Mouse (Mus musculus): ENCODE data around the gene Tbx10.
"Not testable (repeated sequence)": the region's sequence is repeated elsewhere in the genome, so short reads cannot be mapped to it uniquely, and the experiment has no call there.

DNA sequence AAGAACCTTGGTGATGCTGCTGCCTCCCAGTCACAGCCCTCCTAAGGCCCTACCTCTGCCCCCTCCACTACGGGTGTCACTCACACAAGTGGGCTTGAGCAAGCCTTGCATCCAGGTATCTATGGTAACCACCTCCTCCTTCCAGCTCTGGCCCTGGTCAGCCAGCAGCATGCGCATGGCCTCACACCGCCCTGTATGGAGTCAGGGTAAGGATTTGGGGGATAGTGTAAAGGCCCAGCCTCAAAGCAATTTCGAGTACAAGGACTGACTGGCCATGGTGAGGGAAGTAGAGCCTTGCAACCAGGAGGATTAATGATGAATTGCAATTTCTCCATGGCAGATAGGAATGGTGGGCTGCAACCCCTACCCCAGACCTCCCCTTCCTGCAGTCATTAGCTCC lies 48.9 kb downstream of the Tbx10 start:
- not testable (repeated sequence) for TF ChIP-seq POLR2A (IDR thresholded peaks at IDR 0.05; ENCODE audit: insufficient read depth, low read length); CTCF (IDR thresholded peaks at IDR 0.05; ENCODE audit: low read depth, low read length); EP300 (IDR thresholded peaks at IDR 0.05; ENCODE audit: insufficient read depth, low read depth, low read length)
